Mouse (Mus musculus): Measurements from ENCODE around the gene Zfp967.
"Not testable (repeated sequence)": the region's sequence is repeated elsewhere in the genome, so short reads cannot be mapped to it uniquely, and the experiment has no call there.

The Zfp967 gene

GRCm38 (mm10) chr2:176520756-176521155 is at the start of gene Zfp967:
Gene Zfp967, plus strand, starts transcription at chr2:176521056.
- not testable (repeated sequence) for DNase-seq (ENCODE audit: low read depth, low spot score)

- not testable (repeated sequence) for DNase-seq (ENCODE audit: low read depth, low spot score)
These were observed 34.2 kb upstream of the Zfp967 start, which contains the start of gene Gm14434 for GRCm38 (mm10) chr2:176486683-176487082. Gene Gm14434, minus strand, starts transcription at chr2:176486783.
